Mouse (Mus musculus) lung, embryonic 15.5 days (tissue): ENCODE results near the gene Ier5. TPM values are rescaled to one million over a fixed set of nuclear protein-coding genes. Genes with fewer than 3 reads are reported as not detected.

Experiments used
- ATAC-seq: fragments of 200-750 bp; cut with Nextera tagmentation; 2 replicates; pipeline ENCODE4 v1.8.0; 2017; ENCODE audit warnings: moderate number of reproducible peaks, borderline replicate concordance; ENCODE audit not compliant: low FRiP score, low TSS enrichment; ENCODE audit errors: extremely low read depth
- H3K27ac ChIP-seq: fragments of 300-500 bp; sonication (generic); 2 replicates; pipeline ENCODE4 v1.5.1; 2015; ENCODE audit warnings: moderate library complexity, mild to moderate bottlenecking, inconsistent platforms
- H3K27me3 ChIP-seq: fragments of 300-500 bp; sonication (generic); 2 replicates; pipeline ENCODE4 v1.6.1; 2015; ENCODE audit warnings: inconsistent platforms
- H3K36me3 ChIP-seq: fragments of 300-500 bp; sonication (generic); 2 replicates; pipeline ENCODE4 v1.6.1; 2015; ENCODE audit warnings: inconsistent platforms
- H3K4me1 ChIP-seq: fragments of 300-500 bp; sonication (generic); 2 replicates; pipeline ENCODE4 v1.6.1; 2015; ENCODE audit warnings: inconsistent platforms
- H3K4me2 ChIP-seq: fragments of 300-500 bp; sonication (generic); 2 replicates; pipeline ENCODE4 v1.6.1; 2015; ENCODE audit warnings: inconsistent platforms, mild to moderate bottlenecking, moderate library complexity
- H3K4me3 ChIP-seq: fragments of 300-500 bp; sonication (generic); 2 replicates; pipeline ENCODE4 v1.5.1; 2015; ENCODE audit warnings: mild to moderate bottlenecking, inconsistent platforms
- H3K9ac ChIP-seq: fragments of 300-500 bp; sonication (generic); 2 replicates; pipeline ENCODE4 v1.6.1; 2015; ENCODE audit warnings: inconsistent platforms
- H3K9me3 ChIP-seq: fragments of 300-500 bp; sonication (generic); 2 replicates; pipeline ENCODE4 v1.6.1; 2016; ENCODE audit warnings: inconsistent platforms
- WGBS: fragments of 180-500 bp; shearing (Covaris S2); methylation state at CpG from one replicate; pipeline ENCODE4 v1.1.7; 2015; 5-methylcytosine and 5-hydroxymethylcytosine counted together
- polyA plus RNA-seq: library from polyadenylated mRNA; unstranded; fragments of >200 nt; fragmentation: Nextera tagmentation; extraction: Ambion mirVana; gene quantifications from 2 replicates; pipeline ENCODE4 v1.2.1, GENCODE M21; 2015

Ier5 gene
- 7.0 and 8.7 TPM in 2 replicates for polyA plus RNA-seq

GRCm38 (mm10) chr1:155099280-155099848, at the start of gene Ier5:
Gene Ier5, minus strand, starts transcription at chr1:155099636.
- ATAC-seq = peak; percentile 97

GRCm38 (mm10) chr1:155147228-155147627, 47.8 kb upstream of the Ier5 start:
- H3K9ac ChIP-seq = no peak overlapping the region
- H3K36me3 ChIP-seq = no peaks in the 10 kb centered on the region
- no peak overlapping the region for H3K27ac ChIP-seq
- H3K4me1 ChIP-seq = 0 out of 2 replicates have a peak, but pooled peaks cover 4% of the 10 kb centered on the region
- ATAC-seq = no peak
- no peaks in the 10 kb centered on the region for H3K9me3 ChIP-seq
- 80% methylated on average over 2 of the region's 2 CpGs for WGBS
- H3K4me2 ChIP-seq = no peak overlapping the region
- H3K27me3 ChIP-seq = no peaks in the 10 kb centered on the region
- no peak overlapping the region for H3K4me3 ChIP-seq

More at GRCm38 (mm10) chr1:155099280-155099848, at the start of gene Ier5:
- Histone ChIP-seq H3K9me3 (no peaks in the 10 kb centered on the region), H3K27me3 (no peaks in the 10 kb centered on the region), H3K27ac (peak within 1 kb of the TSS; percentile 84), H3K9ac (peak within 1 kb of the TSS; percentile 99), H3K4me3 (peak within 1 kb of the TSS; percentile 96), H3K4me1 (peaks cover 28% of the 10 kb centered on the region), H3K4me2 (peak within 1 kb of the TSS; percentile 66), H3K36me3 (no peaks in the 10 kb centered on the region)
- under 1% methylated on average over 40 of the region's 40 CpGs for WGBS

- WGBS = 28% methylated on average over 8 of the region's 8 CpGs
- H3K4me2 ChIP-seq = peak within 1 kb of the TSS; percentile 56
- 0 out of 2 replicates have a peak, but pooled peaks cover 4% of the 10 kb centered on the region for H3K4me1 ChIP-seq
- H3K27ac ChIP-seq = peak within 1 kb of the TSS; percentile 82
- peak within 1 kb of the TSS; percentile 51 for H3K9ac ChIP-seq
- H3K36me3 ChIP-seq = no peaks in the 10 kb centered on the region
- peak; percentile 94 for ATAC-seq
- no peaks in the 10 kb centered on the region for H3K9me3 ChIP-seq
- H3K4me3 ChIP-seq = peak within 1 kb of the TSS; percentile 48
- no peaks in the 10 kb centered on the region for H3K27me3 ChIP-seq
Observed at GRCm38 (mm10) chr1:155146572-155146980, 47.1 kb upstream of the Ier5 start, which contains the start of gene Mr1. Gene Mr1, minus strand, starts transcription at chr1:155146814.

DNA sequence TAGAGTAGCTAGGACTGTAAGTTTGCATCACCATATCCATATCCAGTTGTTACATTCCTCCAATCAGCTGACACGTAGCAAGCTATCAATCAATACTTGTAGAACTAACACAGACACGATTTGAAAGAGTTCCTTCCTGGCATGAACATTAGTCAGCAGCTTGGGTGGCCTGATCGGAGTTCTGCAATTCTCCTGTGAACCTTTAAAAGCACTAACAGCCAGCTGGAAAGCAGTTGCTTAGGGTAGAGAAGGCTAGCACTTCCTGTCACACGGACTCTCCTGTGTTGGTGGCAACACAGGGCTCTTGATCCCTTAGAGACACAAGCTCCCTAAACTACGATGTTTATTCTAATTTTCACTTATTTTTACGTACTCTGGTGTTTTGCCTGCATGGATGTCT, 46.2 kb upstream of the Ier5 start:
- no peaks in the 10 kb centered on the region for H3K36me3 ChIP-seq
- H3K9me3 ChIP-seq = no peaks in the 10 kb centered on the region
- peak overlapping the region; percentile 82 for H3K27ac ChIP-seq
- peak overlapping the region; percentile 51; the same call in 1 of the 2 replicates for H3K9ac ChIP-seq
- H3K27me3 ChIP-seq = no peaks in the 10 kb centered on the region
- peak overlapping the region; percentile 56 for H3K4me2 ChIP-seq
- 26% methylated on average over 6 of the region's 6 CpGs for WGBS
- ATAC-seq = peak; percentile 63; the same call in 1 of the 2 replicates
- H3K4me1 ChIP-seq = 0 out of 2 replicates have a peak, but pooled peaks cover 4% of the 10 kb centered on the region
- peak overlapping the region; percentile 48 for H3K4me3 ChIP-seq

DNA sequence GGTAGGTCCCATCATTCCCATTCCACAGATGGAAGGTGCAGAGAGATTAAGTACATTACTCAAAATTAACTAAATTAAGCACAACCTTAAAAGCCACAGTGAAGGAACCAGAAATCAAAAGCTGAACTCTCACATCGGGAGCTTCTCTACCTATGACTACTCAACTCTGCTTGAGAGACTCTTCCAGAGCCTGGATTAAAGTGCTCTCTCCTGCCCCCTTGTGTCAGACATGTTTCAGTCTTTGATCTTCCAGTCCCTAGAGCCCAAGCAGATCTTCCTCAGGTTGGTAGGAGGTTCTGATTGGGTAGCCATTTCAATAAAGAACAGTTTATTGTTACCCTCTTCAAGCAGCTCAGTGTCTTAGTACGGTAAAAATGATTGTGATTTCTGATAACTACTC, 40.6 kb upstream of the Ier5 start:
- Histone ChIP-seq H3K4me3 (no peak overlapping the region), H3K4me2 (no peak overlapping the region), H3K4me1 (peaks cover 5% of the 10 kb centered on the region; the same call in 1 of the 2 replicates), H3K9me3 (no peaks in the 10 kb centered on the region), H3K27ac (no peak overlapping the region), H3K9ac (no peak overlapping the region), H3K36me3 (no peaks in the 10 kb centered on the region), H3K27me3 (no peaks in the 10 kb centered on the region)
- no peak for ATAC-seq
- 63% methylated on average over 2 of the region's 2 CpGs for WGBS

GRCm38 (mm10) chr1:155138795-155139194, 39.4 kb upstream of the Ier5 start:
- no peak; the same call in 1 of the 2 replicates for ATAC-seq
- Histone ChIP-seq H3K9me3 (no peaks in the 10 kb centered on the region), H3K27ac (no peak overlapping the region), H3K27me3 (no peaks in the 10 kb centered on the region), H3K4me3 (no peak overlapping the region), H3K4me2 (no peak overlapping the region), H3K36me3 (no peaks in the 10 kb centered on the region), H3K9ac (no peak overlapping the region), H3K4me1 (peaks cover 7% of the 10 kb centered on the region)
- 63% methylated on average over 7 of the region's 7 CpGs for WGBS

DNA sequence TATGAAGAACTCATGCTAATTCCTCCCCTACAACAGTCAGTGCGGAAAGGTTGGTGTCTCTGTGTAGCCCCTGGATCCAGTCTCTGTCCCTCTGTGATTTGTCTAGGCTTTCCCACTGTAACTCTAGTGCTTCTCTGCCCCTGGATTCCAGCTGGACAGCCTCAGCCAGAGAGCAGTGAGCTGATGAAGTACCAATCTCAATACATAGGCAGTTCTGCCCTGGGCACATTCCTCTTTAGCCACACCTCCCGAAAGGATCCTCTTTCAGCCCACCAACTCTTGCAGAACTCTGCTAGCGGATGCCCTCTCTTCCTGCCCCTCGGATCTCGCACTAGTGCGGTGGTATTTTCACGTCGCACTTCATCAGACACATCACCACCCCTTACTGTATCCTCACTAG, 35.4 kb upstream of the Ier5 start:
- Histone ChIP-seq H3K4me2 (no peak overlapping the region), H3K9ac (no peak overlapping the region), H3K27me3 (no peaks in the 10 kb centered on the region), H3K27ac (no peak overlapping the region), H3K36me3 (0 out of 2 replicates have a peak, but pooled peaks cover 5% of the 10 kb centered on the region), H3K4me3 (no peak overlapping the region), H3K4me1 (peaks cover 7% of the 10 kb centered on the region), H3K9me3 (no peaks in the 10 kb centered on the region)
- ATAC-seq = peak; percentile 41; the same call in 1 of the 2 replicates
- 23% methylated on average over 8 of the region's 8 CpGs for WGBS

GRCm38 (mm10) chr1:155127429-155127934, 28.0 kb upstream of the Ier5 start:
- no peak for ATAC-seq
- Histone ChIP-seq H3K27ac (no peak overlapping the region), H3K4me1 (peaks cover 7% of the 10 kb centered on the region), H3K36me3 (0 out of 2 replicates have a peak, but pooled peaks cover 5% of the 10 kb centered on the region), H3K9ac (no peak overlapping the region), H3K9me3 (no peaks in the 10 kb centered on the region), H3K27me3 (no peaks in the 10 kb centered on the region), H3K4me3 (no peak overlapping the region), H3K4me2 (no peak overlapping the region)
- 76% methylated on average over 5 of the region's 5 CpGs for WGBS

DNA sequence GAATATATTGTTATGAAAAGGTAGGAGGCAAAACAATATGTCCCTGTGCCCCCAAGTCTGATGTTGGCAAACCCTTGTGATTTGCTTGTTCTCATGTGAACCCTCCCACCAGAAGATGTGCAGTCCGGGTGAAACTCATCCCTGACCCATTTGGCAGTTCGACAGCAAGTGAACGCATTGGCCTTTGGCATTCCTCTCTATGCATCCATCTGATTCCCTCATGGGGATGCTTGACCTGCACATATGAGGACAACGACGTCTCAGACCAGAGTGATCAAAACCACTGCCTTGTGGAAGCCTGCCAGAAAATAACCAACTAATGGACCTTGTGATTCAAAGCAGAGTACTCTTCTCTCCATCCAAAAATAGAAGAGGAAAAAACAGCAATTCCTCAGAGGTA, 27.3 kb upstream of the Ier5 start:
- Histone ChIP-seq H3K27me3 (no peaks in the 10 kb centered on the region), H3K9me3 (no peaks in the 10 kb centered on the region), H3K36me3 (0 out of 2 replicates have a peak, but pooled peaks cover 5% of the 10 kb centered on the region), H3K27ac (no peak overlapping the region), H3K4me2 (no peak overlapping the region), H3K9ac (no peak overlapping the region), H3K4me1 (peaks cover 9% of the 10 kb centered on the region), H3K4me3 (no peak overlapping the region)
- no peak for ATAC-seq
- WGBS = 61% methylated on average over 5 of the region's 5 CpGs

DNA sequence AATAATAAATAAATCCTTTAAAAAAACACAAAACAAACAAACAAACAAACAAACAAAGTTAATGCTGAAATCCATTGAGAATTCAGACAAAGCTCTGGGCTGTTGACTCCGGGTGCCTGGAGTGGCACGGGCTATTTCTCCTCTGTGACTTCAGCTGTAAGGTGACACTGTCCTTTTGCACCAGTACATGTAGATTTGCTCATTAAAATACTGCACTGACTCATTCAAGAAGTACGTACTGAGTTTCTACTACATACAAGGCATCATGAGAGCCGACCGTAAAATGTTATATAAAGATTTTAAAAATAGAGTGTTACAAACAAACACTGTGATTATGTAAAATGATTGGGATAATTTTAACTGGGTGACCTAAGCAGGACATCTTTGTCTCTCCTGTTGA, 25.0 kb upstream of the Ier5 start:
- 91% methylated on average over 5 of the region's 5 CpGs for WGBS
- ATAC-seq = no peak
- H3K27me3 ChIP-seq = no peaks in the 10 kb centered on the region
- no peaks in the 10 kb centered on the region for H3K36me3 ChIP-seq
- H3K4me2 ChIP-seq = no peak overlapping the region
- peaks cover 9% of the 10 kb centered on the region for H3K4me1 ChIP-seq
- H3K9ac ChIP-seq = no peak overlapping the region
- H3K4me3 ChIP-seq = no peak overlapping the region
- no peaks in the 10 kb centered on the region for H3K9me3 ChIP-seq
- H3K27ac ChIP-seq = no peak overlapping the region

GRCm38 (mm10) chr1:155121977-155122939, 22.8 kb upstream of the Ier5 start:
- Histone ChIP-seq H3K27ac (peak overlapping the region; percentile 76), H3K9ac (no peak overlapping the region), H3K9me3 (no peaks in the 10 kb centered on the region), H3K4me3 (no peak overlapping the region), H3K27me3 (no peaks in the 10 kb centered on the region), H3K4me1 (peaks cover 12% of the 10 kb centered on the region), H3K4me2 (peak overlapping the region; percentile 36), H3K36me3 (no peaks in the 10 kb centered on the region)
- ATAC-seq = peak; percentile 92
- 50% methylated on average over 21 of the region's 21 CpGs for WGBS
